Mouse (Mus musculus): ENCODE data around the gene Hist1h2bf.

- no peak for TF ChIP-seq CTCF (IDR thresholded peaks at IDR 0.05 in 2 of 3, conservative IDR thresholded peaks at IDR 0.05 in 1 of 3; ENCODE audit: control insufficient read depth in 1 of 3, insufficient read depth in 1 of 3, low read depth in 2 of 3, low read length in 3 of 3, poor library complexity in 1 of 3, severe bottlenecking in 1 of 3)
- TF ChIP-seq POLR2A (IDR thresholded peaks at IDR 0.05; ENCODE audit: control insufficient read depth in 1 of 2, insufficient read depth in 1 of 2, low read depth in 1 of 2, low read length in 2 of 2, poor library complexity in 1 of 2) = no peak
Measured at GRCm38 (mm10) chr13:23525901-23526300, 48.1 kb downstream of the Hist1h2bf start.

All from MEL (cell line).